Mouse (Mus musculus) C2C12 (cell line): ENCODE results near the gene Lrrc7. TPM values are rescaled to one million over a fixed set of nuclear protein-coding genes. Genes with fewer than 3 reads are reported as not detected.

ENCODE experiments used
- H3K27me3 ChIP-seq: one replicate; pipeline ENCODE4 v1.6.1; 2011; ENCODE audit not compliant: control insufficient read depth, insufficient read depth, insufficient read length
- H3K36me3 ChIP-seq: one replicate; pipeline ENCODE4 v1.6.1; 2011; ENCODE audit not compliant: control insufficient read depth, insufficient read depth
- H3K4me3 ChIP-seq: one replicate; pipeline ENCODE4 v1.5.1; 2011; ENCODE audit warnings: mild to moderate bottlenecking, control low read depth; ENCODE audit not compliant: poor library complexity, insufficient read depth, severe bottlenecking
- H3K79me2 ChIP-seq: one replicate; pipeline ENCODE4 v1.6.1; 2011; ENCODE audit not compliant: control insufficient read depth, insufficient read depth
- H3K79me3 ChIP-seq: one replicate; pipeline ENCODE4 v1.6.1; 2011; ENCODE audit warnings: low read depth, control low read depth
- H3ac ChIP-seq: one replicate; pipeline ENCODE3; 2011; ENCODE audit warnings: low read depth; ENCODE audit not compliant: control insufficient read depth, insufficient read length
- CEBPB ChIP-seq: IDR thresholded peaks from one replicate; pipeline ENCODE4 v1.6.1; 2011; ENCODE audit warnings: low read depth, mild to moderate bottlenecking, control low read depth, moderate library complexity
- CTCF ChIP-seq: IDR thresholded peaks from one replicate; pipeline ENCODE4 v1.5.1; 2011; ENCODE audit not compliant: control insufficient read depth, insufficient read depth, insufficient read length
- FOSL1 ChIP-seq: IDR thresholded peaks from one replicate; pipeline ENCODE4 v1.8.0; 2011; ENCODE audit warnings: mild to moderate bottlenecking, low read length; ENCODE audit not compliant: poor library complexity, insufficient read depth, severe bottlenecking
- MAX ChIP-seq: IDR thresholded peaks from one replicate; pipeline ENCODE4 v1.6.1; 2011; ENCODE audit warnings: mild to moderate bottlenecking, control low read depth
- MYOD1 ChIP-seq: IDR thresholded peaks from one replicate; pipeline ENCODE4 v1.6.1; 2011; ENCODE audit warnings: low read depth; ENCODE audit not compliant: control insufficient read depth, insufficient read length
- MYOG ChIP-seq: IDR thresholded peaks from one replicate; pipeline ENCODE4 v1.6.1; 2011; ENCODE audit not compliant: control insufficient read depth, insufficient read length; ENCODE audit errors: extremely low read depth
- USF1 ChIP-seq: IDR thresholded peaks from one replicate; pipeline ENCODE4 v1.6.1; 2011; ENCODE audit warnings: low read depth, mild to moderate bottlenecking, control low read depth, moderate library complexity
- polyA plus RNA-seq: library from polyadenylated mRNA; unstranded; fragments of >200 nt; fragmentation: generic; extraction: Trizol; gene quantifications from one replicate; pipeline ENCODE4 v1.2.1, GENCODE M21; 2012; ENCODE audit warnings: missing spikeins

Lrrc7 gene
- polyA plus RNA-seq, 1 experiment = not detected

DNA sequence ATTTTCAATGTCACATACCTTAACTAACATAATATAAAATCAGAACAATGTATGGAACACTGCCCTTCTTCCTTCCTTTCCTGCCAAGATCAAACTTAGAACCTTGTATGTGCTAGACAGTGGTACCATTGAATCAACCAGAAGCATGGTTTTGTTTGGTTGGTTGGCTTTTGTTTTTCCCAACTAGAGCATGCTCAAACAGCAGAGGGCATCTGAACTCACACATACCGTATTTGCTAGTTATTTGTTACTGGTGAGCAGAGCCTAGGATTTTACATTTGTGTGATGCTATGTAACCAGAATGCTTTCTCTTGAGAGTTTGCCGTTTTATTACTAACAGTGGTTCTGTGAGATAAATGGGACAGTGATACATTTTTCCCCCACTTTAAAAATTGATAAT is 512.5 kb downstream of the Lrrc7 start:
- TF ChIP-seq USF1 (no peak), MYOG (no peak), MYOD1 (no peak), FOSL1 (no peak), MAX (no peak), CEBPB (no peak)
- H3K27me3 ChIP-seq = no peaks in the 10 kb centered on the region
- H3ac ChIP-seq = no peak overlapping the region
- H3K36me3 ChIP-seq = peaks cover 20% of the 10 kb centered on the region
- no peaks in the 10 kb centered on the region for H3K79me2 ChIP-seq
- H3K4me3 ChIP-seq = no peak overlapping the region
- peaks cover 4% of the 10 kb centered on the region for H3K79me3 ChIP-seq

DNA sequence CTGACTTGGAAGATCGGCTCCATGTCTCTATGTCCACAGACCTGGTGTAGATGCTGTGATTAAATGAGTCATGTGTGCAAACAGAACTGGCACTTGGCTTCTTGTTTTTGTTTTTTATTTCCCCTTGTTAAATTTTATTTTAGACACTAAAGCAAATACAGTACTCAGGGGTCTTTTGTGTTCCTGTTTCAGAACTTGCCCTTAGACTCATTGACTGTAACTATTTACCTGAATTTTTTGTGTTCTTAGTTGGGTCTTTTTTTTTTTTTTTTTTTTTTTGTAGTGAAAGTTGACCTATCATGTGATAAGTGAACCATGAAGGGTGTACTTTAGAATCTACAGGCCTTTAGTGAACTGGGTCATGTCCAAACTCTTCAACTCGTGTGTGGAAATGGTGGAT is 521.3 kb downstream of the Lrrc7 start:
- H3K79me2 ChIP-seq = peaks cover 76% of the 10 kb centered on the region
- H3K79me3 ChIP-seq = peaks cover 53% of the 10 kb centered on the region
- no peaks in the 10 kb centered on the region for H3K27me3 ChIP-seq
- H3ac ChIP-seq = no peak overlapping the region
- TF ChIP-seq MYOD1 = no peak
- TF ChIP-seq CTCF = no peak
- no peak for TF ChIP-seq FOSL1
- TF ChIP-seq MAX = no peak
- no peak for TF ChIP-seq MYOG
- TF ChIP-seq USF1 = no peak
- TF ChIP-seq CEBPB = no peak
- no peaks in the 10 kb centered on the region for H3K36me3 ChIP-seq
- H3K4me3 ChIP-seq = no peak overlapping the region

DNA sequence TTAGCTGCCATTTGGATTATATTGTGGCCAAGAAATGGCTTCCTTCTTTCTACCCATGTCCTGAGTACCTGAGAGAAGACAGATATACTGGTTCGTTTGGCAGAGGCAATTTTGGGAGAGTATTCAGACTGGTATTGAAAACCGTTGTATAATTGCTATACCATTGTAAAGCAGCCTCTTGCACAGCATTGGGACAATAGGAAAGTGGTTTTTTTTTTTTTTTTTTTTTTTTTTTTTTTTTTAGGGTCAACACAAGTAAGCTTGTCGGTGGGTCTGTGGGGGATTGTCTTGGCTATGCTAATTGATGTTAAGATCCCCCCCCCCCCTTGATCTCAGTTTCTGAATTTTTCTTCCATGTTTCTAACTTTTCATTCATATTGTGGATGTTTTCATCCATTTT is 523.9 kb downstream of the Lrrc7 start:
- no peak overlapping the region for H3ac ChIP-seq
- peaks cover 97% of the 10 kb centered on the region for H3K79me2 ChIP-seq
- H3K79me3 ChIP-seq = peaks cover 79% of the 10 kb centered on the region
- H3K4me3 ChIP-seq = no peak overlapping the region
- no peak for TF ChIP-seq MAX
- no peak for TF ChIP-seq MYOD1
- H3K36me3 ChIP-seq = peaks cover 10% of the 10 kb centered on the region
- H3K27me3 ChIP-seq = no peaks in the 10 kb centered on the region

DNA sequence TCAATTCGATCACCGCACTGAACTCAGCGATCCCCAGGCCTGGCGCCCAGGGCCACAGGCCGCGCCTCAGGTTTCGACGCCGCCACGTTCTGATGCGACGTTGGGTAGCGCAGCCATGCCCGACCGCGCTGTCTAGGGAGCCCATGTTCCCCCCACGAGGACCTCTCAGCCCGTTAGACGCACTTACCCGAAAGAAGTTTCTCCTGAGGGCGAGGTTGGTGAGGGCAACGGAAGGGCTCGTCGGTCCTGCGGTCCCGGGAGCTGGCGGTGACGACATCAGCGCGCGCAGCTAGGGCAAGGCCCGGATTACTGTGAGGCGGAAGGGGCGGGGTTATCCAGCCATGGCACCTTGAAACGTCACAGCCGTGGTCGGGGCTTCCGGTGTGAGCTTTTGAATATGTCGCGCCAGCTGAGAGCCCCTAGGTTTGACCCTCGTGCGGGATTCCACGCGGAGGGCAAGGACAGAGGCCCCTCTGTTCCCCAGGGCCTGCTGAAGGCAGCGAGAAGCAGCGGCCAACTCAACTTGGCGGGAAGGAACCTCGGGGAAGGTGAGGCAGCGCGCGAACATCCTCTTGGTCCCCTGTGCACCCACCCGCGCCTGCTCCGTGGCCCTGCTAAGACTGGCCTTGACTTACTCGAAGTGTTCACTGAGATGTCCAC is 525.6 kb downstream of the Lrrc7 start, which contains the start of the genes Srsf11 and Lrrc40:
Gene Srsf11, minus strand, starts transcription at position 311 of the 660 bp plus-strand sequence.
Gene Lrrc40, plus strand, starts transcription at position 334 of the 660 bp plus-strand sequence.
- Histone ChIP-seq H3K4me3 (peak within 1 kb of the TSS; percentile 86), H3K79me2 (peaks cover 100% of the 10 kb centered on the region), H3ac (peak within 1 kb of the TSS; percentile 88), H3K36me3 (peaks cover 10% of the 10 kb centered on the region), H3K79me3 (peaks cover 91% of the 10 kb centered on the region), H3K27me3 (no peaks in the 10 kb centered on the region)
- TF ChIP-seq MAX (peak; percentile 50), MYOD1 (no peak)

DNA sequence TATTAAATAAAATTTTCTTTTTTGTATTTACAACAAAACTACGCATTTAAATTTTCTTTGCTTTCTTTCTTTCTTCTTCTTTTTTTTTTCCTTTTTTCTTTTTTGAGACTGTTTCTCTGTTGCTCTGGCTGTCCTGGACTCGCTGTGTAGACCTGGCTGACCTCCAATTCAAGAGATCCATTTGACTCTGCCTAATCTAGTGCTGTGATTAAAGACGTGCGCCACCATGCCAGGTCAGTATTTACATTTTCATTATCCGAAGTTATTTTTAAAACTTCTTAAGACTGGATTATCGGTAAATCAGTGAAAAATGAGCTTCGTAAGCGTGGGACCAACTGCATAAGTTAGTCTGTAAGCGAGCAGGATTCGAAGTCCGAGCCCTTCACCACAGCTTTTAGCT is 526.2 kb downstream of the Lrrc7 start:
- Histone ChIP-seq H3K27me3 (no peaks in the 10 kb centered on the region), H3K4me3 (peak overlapping the region; percentile 86), H3K36me3 (peaks cover 10% of the 10 kb centered on the region), H3K79me3 (peaks cover 92% of the 10 kb centered on the region), H3ac (peak overlapping the region; percentile 88), H3K79me2 (peaks cover 100% of the 10 kb centered on the region)
- TF ChIP-seq MYOD1 (no peak), MAX (no peak), CTCF (no peak), USF1 (no peak), MYOG (no peak), FOSL1 (no peak), CEBPB (no peak)
